Mouse (Mus musculus): Measurements from ENCODE around the gene Zfp786.

- TF ChIP-seq POLR2A (IDR thresholded peaks at IDR 0.05; ENCODE audit: borderline replicate concordance, extremely low read depth, low read depth, low read length) (peak; percentile 99), CTCF (IDR thresholded peaks at IDR 0.05; ENCODE audit: insufficient read depth, low read length) (no peak)
Measured at GRCm38 (mm10) chr6:47787941-47788736, 42.5 kb downstream of the Zfp786 start.
